14 mouse cellular contexts compared by ENCODE assay signal in genomic region chr1:80710607-80711261, GRCm38 (mm10). TPM values are rescaled to one million over a fixed set of nuclear protein-coding genes. Genes with fewer than 3 reads are reported as not detected.
DNase-seq lines count a peak whose midpoint lies in the region; ATAC-seq and TF ChIP-seq lines count a peak whose summit lies in the region.
"Had no signal": no experiment of that assay in that cellular context is flagged by ENCODE, and none has a peak within 500 bp of the region (broad histone marks: within the 10 kb centered on the region; RNA-seq: fewer than 3 reads in every experiment).

No protein-coding gene starts in this region.

- DNase-seq in heart, adult 9 months (ENCODE audit: low spot score in 2 of 2), result peak; percentile 22 to 39
- DNase-seq in heart, postnatal 25 days (ENCODE audit: low spot score), result no peak
- DNase-seq in lung, postnatal 0 days (ENCODE audit: low spot score), result peak; percentile 73
- DNase-seq in lung, adult 18-20 months, result no peak
- DNase-seq in stomach, postnatal 0 days (ENCODE audit: low spot score), result no peak
- DNase-seq: adrenal gland, postnatal 36 days; cerebellum, adult 11-12 months; right cerebral cortex, postnatal 25 days had no signal

- H3K27me3 ChIP-seq in lung, postnatal 0 days (replicated peaks; ENCODE audit: insufficient read depth, low read length), result no peaks in the 10 kb centered on the region
- no peaks in the 10 kb centered on the region for H3K27me3 ChIP-seq in heart, embryonic 16.5 days (ENCODE audit: control insufficient read depth, insufficient read depth, low read length)
- no peaks in the 10 kb centered on the region for H3K27me3 ChIP-seq in stomach, postnatal 0 days (ENCODE audit: control insufficient read depth, insufficient read depth, low read length)
- H3K27me3 ChIP-seq: limb, embryonic 13.5 days had no signal

- H3K4me3 ChIP-seq in lung, postnatal 0 days (ENCODE audit: low read depth, low read length), result no peak overlapping the region
- no peak overlapping the region for H3K4me3 ChIP-seq in heart, embryonic 16.5 days (ENCODE audit: low read length)
- no peak overlapping the region for H3K4me3 ChIP-seq in stomach, postnatal 0 days (ENCODE audit: low read depth, low read length)
- H3K4me3 ChIP-seq: hindbrain, embryonic 10.5 days; limb, embryonic 13.5 days had no signal

- 42% methylated on average over 8 of the region's 8 CpGs for WGBS in lung, postnatal 0 days
- 56% methylated on average over 8 of the region's 8 CpGs for WGBS in heart, embryonic 16.5 days
- 40% methylated on average over 8 of the region's 8 CpGs for WGBS in stomach, postnatal 0 days

- peak overlapping the region; percentile 64 for H3K27ac ChIP-seq in lung, postnatal 0 days (ENCODE audit: low read length)
- H3K27ac ChIP-seq in heart, embryonic 16.5 days (ENCODE audit: low read length), result peak overlapping the region; percentile 59; the same call in 1 of the 2 replicates
- H3K27ac ChIP-seq in stomach, postnatal 0 days (replicated peaks), result 0 out of 2 replicates have a peak overlapping the region, but pooled peaks have one; percentile 69
- H3K27ac ChIP-seq: hindbrain, embryonic 10.5 days; limb, embryonic 13.5 days; macrophage had no signal

- peak; percentile 86 for ATAC-seq in lung, postnatal 0 days
- ATAC-seq in heart, embryonic 16.5 days (replicated peaks; ENCODE audit: extremely low read depth, insufficient read depth, low FRiP score), result peak; percentile 49
- ATAC-seq in stomach, postnatal 0 days (ENCODE audit: low FRiP score, low TSS enrichment), result no peak
- ATAC-seq in erythroid progenitor cell, adult 5-6 weeks (replicated peaks; ENCODE audit: low FRiP score, poor library complexity, severe bottlenecking), result no peak
- ATAC-seq: midbrain, embryonic 16.5 days had no signal

- no peak overlapping the region for H3K9ac ChIP-seq in lung, postnatal 0 days (replicated peaks; ENCODE audit: low read depth)
- H3K9ac ChIP-seq in heart, embryonic 16.5 days (ENCODE audit: low read length), result no peak overlapping the region
- H3K9ac ChIP-seq in stomach, postnatal 0 days (ENCODE audit: low read length), result no peak overlapping the region
- H3K9ac ChIP-seq: limb, embryonic 13.5 days had no signal

- H3K9me3 ChIP-seq in lung, postnatal 0 days (ENCODE audit: low read length), result no peaks in the 10 kb centered on the region
- H3K9me3 ChIP-seq in heart, embryonic 16.5 days (replicated peaks; ENCODE audit: control insufficient read depth, low read length), result no peaks in the 10 kb centered on the region
- H3K9me3 ChIP-seq in stomach, postnatal 0 days (ENCODE audit: control insufficient read depth, low read length), result no peaks in the 10 kb centered on the region
- H3K9me3 ChIP-seq: hindbrain, embryonic 10.5 days; limb, embryonic 13.5 days had no signal

- intact Hi-C loops in heart, postnatal 25 days (cut with DNase I), result no loop called here

- no peak overlapping the region for H3K4me2 ChIP-seq in lung, postnatal 0 days (replicated peaks; ENCODE audit: low read depth, low read length)
- H3K4me2 ChIP-seq in heart, embryonic 16.5 days (ENCODE audit: low read depth, low read length), result no peak overlapping the region
- no peak overlapping the region for H3K4me2 ChIP-seq in stomach, postnatal 0 days (replicated peaks; ENCODE audit: low read depth)
- H3K4me2 ChIP-seq: limb, embryonic 13.5 days had no signal

- no peaks in the 10 kb centered on the region for H3K4me1 ChIP-seq in lung, postnatal 0 days (ENCODE audit: insufficient read depth, low read depth, low read length)
- H3K4me1 ChIP-seq in heart, embryonic 16.5 days (ENCODE audit: control insufficient read depth, insufficient read depth, low read length), result peaks cover 12% of the 10 kb centered on the region
- H3K4me1 ChIP-seq in stomach, postnatal 0 days (replicated peaks; ENCODE audit: control insufficient read depth, insufficient read depth), result no peaks in the 10 kb centered on the region
- H3K4me1 ChIP-seq: hindbrain, embryonic 10.5 days had no signal

- H3K36me3 ChIP-seq in lung, postnatal 0 days (ENCODE audit: insufficient read depth, low read length), result no peaks in the 10 kb centered on the region
- H3K36me3 ChIP-seq in heart, embryonic 16.5 days (ENCODE audit: control insufficient read depth, insufficient read depth), result no peaks in the 10 kb centered on the region
- H3K36me3 ChIP-seq in stomach, postnatal 0 days (ENCODE audit: control insufficient read depth, insufficient read depth, low read length), result no peaks in the 10 kb centered on the region
- H3K36me3 ChIP-seq: hindbrain, embryonic 10.5 days; limb, embryonic 13.5 days had no signal

- TF ChIP-seq EP300 in lung, postnatal 0 days (IDR thresholded peaks at IDR 0.05), result peak; percentile 2; the same call in 1 of the 2 replicates
- no peak for TF ChIP-seq EP300 in stomach, postnatal 0 days (optimal IDR thresholded peaks at IDR 0.05)

- no peak for TF ChIP-seq CTCF in lung, postnatal 0 days (IDR thresholded peaks at IDR 0.05)
- no peak for TF ChIP-seq CTCF in stomach, postnatal 0 days (IDR thresholded peaks at IDR 0.05; ENCODE audit: low read depth)

RNA-seq across cellular contexts. Expression of gene Dock10, which starts 47.6 kb away (rescaled TPM):
- 1 to 10 TPM; 3.6 to 5.6 TPM for total RNA-seq in heart, postnatal 25 days (2021)
- polyA plus RNA-seq in lung, postnatal 0 days (2015; fragmentation: Nextera tagmentation; extraction: Ambion mirVana), result 6.0 and 6.8 TPM in 2 replicates
- polyA plus RNA-seq in heart, embryonic 16.5 days (2015; fragmentation: Nextera tagmentation; extraction: Ambion mirVana), result 3.5 and 5.4 TPM in 2 replicates
- polyA plus RNA-seq in stomach, postnatal 0 days (2015; fragmentation: Nextera tagmentation; extraction: Ambion mirVana), result 2.8 and 3.3 TPM in 2 replicates
- 18.9 and 26.7 TPM in 2 replicates for total RNA-seq in erythroid progenitor cell, adult 5-6 weeks (2015; ENCODE audit: low replicate concordance)
- 15.8 and 17.8 TPM in 2 replicates for total RNA-seq in erythroid progenitor cell, adult 5-6 weeks (2017; ENCODE audit: low replicate concordance)

Comparison
In these comparisons a context has a peak if more than half of its experiments do, and no peak if none do; other contexts are left out.
1. DNase-seq: peak in heart, adult 9 months (2 of 2) and lung, postnatal 0 days (single experiment); none in heart, postnatal 25 days (single experiment), lung, adult 18-20 months (0 of 2) and stomach, postnatal 0 days (single experiment).
2. ATAC-seq: peak in lung, postnatal 0 days (single experiment) and heart, embryonic 16.5 days (single experiment); none in stomach, postnatal 0 days (single experiment) and erythroid progenitor cell, adult 5-6 weeks (single experiment).
3. Peak in every context shown above with its lines, with median percentiles within 50 percentile points of each other: H3K27ac ChIP-seq.